Mouse (Mus musculus) cerebellum, adult 8-10 months (tissue): ENCODE measurements around the gene 1700067K01Rik.
A peak's percentile ranks its signal among the peaks of the same experiment; 100 is the strongest.
"Not testable (repeated sequence)": the region's sequence is repeated elsewhere in the genome, so short reads cannot be mapped to it uniquely, and the experiment has no call there.

Experiments used
- DNase-seq: peaks from one replicate; pipeline ENCODE4 v3.0.0; 2022

1700067K01Rik gene

DNA sequence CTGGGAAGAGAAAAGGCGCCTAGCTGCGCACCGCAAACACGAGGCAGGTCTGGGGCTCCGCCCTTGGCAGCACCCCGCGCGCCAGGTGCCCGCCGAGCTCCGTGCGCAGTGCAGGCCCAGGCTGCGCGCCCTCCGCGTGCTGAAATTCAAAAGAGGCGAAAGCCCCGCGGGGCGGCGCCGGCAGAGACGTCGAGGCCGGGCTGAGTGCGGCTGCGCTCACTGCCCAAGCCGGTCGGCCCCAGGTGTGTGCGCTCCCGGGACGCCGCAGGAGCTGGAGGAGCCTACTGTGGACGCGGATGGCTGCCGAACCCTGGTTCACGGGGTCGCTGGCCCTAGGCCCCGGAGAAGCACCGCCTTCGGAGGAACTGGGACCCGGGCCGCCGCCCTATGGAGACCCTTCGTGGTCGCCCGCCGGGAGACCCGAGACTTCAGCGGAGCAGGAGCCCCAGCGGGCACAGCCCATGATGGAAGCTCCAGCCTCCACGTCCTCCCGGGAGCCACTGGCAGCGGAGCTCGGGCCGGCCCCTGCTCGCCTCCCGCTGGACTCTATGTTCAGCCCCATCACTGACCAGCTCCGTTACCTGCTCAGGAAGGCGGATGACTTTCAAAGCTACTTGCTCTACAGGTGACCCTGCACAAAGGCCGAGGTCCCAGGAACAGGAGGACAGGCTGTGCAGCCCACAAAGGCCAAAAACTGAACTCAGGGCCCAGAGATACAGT is at the start of gene 1700067K01Rik:
1700067K01Rik (plus strand) TSS at position 222 of the 720 bp plus-strand sequence.
- no peak for DNase-seq

DNA sequence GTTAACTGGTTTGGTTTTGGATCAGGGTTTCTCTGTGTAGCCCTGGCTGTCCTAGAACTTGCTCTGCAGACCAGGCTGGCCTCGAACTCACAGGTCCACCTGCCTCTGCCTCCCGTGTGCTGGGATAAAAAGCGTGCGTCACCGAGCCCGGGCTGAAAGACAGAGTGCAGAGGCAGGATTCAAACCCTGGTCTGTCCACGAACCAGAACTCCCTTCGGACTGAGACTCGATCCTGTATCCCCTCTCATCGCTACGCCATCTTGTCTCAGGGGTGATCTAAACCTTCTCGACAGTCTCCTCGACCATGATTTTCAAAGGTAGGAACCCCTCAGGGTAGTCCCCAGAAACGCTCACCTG is 46.6 kb upstream of the 1700067K01Rik start:
- DNase-seq: no peak

DNA sequence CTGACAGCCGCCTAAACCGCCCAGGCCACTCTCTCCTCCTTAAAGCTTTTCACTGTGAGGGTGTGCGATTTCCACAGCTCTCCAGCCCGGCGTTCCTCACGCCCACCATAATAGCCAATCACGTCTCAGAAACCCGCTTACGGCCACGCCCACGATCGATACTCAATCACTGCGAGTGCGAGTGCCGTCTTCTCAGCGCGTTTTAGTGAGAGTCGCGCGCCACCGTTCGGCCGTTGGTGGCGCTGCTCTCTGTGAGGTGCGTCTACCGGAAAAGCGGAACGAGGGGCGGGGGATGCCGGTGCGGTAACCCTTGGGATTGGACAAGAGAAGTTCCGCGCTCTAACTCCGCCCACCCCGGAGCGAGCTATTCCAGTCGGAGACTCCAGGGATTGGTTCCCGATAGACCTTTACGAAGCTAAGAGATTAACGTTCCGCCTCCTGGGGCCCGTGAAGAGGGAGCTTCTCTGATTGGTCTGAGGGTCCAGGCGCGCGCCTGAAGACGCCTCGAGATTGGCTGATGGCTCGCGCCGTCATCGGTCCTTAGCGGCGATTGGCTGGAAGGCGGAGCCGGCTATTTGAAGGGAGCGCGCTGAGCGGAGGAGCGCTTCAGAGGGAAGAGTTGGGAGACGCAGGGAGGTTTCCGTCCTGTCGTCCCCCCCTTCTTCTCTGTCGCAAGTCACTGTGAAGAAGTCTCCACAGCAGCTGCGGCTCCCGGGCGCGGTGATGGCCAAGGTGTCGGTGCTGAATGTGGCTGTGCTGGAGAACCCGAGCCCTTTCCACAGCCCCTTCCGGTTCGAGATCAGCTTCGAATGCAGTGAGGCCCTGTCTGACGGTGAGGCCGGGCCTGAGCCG is 46.0 kb upstream of the 1700067K01Rik start, which contains the start of the genes Gm10644 and Asf1b:
Gm10644 (minus strand) TSS at position 100 of the 852 bp plus-strand sequence.
Asf1b (plus strand) TSS at position 402 of the 852 bp plus-strand sequence.
- DNase-seq: peak; percentile 98

DNA sequence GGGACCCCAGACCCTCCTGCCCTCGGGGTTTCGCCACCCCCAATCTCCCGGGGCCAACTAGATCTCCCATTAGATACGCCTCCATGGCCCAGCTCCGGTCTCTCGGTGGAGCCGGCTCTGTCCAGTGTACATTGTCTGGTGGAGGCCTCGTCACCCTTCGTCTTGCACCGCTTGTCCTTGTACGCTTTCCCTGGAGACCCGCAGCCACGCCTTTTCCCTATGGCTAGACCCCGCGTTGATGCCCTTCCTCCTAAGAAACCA is 45.4 kb upstream of the 1700067K01Rik start:
- DNase-seq: no peak

DNA sequence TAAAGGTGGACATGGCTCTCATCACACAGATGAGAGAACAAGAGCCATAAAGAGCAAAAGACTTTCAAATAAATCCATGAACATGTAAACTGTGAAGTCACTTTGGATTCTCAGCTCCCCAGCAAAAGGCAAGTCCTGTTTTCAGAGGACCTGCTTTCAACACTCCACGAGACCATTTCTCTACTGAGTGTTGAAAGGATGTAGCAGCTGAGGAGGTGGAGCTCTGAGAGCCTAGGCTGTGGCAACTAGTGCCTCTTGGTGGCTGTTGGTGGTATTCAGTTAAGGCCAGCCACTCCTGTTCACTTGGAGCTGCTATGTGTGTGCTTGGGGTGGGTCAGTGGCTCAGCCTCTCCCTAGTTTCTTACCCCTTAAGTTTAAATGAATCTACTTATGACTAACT is 44.5 kb upstream of the 1700067K01Rik start:
- DNase-seq: no peak

DNA sequence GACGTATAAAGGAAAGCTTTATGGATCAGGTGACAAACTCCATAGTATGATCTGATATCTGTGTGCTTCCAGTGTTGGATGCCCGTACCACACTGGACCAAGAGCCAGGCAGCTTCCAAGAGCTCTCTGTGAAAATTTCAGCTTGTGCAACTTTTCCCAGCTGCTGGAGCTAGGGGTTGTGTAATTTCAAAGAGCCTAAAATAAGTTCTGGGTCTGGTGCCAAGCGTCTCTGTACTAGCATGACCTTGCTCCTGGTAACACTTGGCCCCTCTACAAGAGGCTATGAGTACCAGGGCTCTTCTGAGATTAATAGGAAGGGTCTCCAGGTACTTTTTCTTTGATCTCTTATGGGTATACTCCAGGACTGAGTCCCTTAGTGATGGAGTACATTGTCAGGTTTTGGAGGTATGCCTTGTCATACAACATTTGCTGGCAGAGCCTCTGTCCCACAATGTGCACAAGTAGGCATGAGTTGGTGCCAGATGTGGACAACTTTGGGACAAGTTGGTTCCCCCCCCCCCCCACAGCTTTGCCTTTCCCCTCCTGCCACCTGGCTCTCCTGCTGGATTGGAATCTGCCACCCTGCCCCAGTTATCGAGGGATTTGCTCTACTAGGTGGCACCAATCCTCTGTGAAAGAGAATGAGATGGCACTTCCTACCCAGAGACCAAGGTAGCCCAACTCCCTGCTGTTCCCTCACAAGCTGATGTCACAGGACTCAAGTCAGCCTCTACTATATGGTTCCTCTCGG is 37.1 kb upstream of the 1700067K01Rik start:
- no peak for DNase-seq

DNA sequence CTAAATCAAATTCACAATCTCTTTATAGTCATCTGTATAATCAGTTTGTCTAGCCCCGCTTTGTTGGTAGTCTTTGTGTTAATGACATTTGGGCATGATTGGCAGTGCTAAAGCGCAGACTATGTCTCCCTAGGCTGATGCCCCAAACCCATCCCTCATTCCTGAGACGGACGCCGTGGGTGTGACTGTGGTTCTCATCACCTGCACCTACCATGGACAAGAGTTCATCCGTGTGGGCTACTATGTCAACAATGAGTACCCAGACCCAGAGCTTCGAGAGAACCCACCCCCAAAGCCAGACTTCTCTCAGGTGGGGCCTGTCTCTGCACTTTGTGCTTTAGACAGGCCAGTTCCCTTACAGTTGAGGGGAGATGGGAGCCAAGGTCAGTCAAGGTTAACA is 33.6 kb upstream of the 1700067K01Rik start:
- no peak for DNase-seq

DNA sequence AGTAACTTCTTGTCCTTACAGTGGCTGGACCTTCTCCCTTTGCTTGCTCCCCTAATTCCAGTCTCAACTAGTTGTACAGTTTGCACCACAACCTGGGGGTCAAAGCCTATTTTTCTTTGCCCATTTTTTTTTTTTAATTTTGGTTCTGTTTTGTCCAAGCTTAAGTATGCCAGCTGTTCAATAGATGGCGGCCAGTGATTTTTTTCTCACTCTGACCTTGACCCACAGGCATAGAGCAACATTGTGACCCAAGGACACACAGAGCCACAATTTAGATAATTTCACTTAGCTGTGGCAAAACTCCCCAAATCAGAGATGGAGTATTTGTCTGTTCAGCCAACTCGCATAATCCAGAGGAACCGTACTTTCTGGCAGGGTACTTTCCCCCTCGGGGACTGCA is 30.2 kb upstream of the 1700067K01Rik start:
- DNase-seq: no peak

DNA sequence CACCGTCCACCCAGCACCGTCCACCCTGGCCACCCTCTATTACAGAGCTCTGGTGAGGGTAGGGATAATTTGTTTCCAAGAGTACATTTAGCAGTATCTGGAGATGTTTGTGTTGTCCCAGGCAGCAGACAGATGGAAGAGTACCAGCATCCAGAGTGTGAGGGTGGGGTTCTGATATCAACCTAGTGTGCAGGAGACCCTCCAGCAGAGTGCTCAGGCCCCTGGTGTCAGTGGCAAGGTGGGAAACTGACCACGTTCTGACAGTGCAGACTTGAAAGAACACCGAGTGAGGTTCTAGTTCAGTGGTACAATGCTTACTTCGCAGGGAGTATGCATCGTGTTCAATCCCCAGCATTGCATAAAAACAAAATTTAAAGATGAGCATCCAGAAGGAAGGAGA is 29.6 kb upstream of the 1700067K01Rik start:
- DNase-seq: no peak

DNA sequence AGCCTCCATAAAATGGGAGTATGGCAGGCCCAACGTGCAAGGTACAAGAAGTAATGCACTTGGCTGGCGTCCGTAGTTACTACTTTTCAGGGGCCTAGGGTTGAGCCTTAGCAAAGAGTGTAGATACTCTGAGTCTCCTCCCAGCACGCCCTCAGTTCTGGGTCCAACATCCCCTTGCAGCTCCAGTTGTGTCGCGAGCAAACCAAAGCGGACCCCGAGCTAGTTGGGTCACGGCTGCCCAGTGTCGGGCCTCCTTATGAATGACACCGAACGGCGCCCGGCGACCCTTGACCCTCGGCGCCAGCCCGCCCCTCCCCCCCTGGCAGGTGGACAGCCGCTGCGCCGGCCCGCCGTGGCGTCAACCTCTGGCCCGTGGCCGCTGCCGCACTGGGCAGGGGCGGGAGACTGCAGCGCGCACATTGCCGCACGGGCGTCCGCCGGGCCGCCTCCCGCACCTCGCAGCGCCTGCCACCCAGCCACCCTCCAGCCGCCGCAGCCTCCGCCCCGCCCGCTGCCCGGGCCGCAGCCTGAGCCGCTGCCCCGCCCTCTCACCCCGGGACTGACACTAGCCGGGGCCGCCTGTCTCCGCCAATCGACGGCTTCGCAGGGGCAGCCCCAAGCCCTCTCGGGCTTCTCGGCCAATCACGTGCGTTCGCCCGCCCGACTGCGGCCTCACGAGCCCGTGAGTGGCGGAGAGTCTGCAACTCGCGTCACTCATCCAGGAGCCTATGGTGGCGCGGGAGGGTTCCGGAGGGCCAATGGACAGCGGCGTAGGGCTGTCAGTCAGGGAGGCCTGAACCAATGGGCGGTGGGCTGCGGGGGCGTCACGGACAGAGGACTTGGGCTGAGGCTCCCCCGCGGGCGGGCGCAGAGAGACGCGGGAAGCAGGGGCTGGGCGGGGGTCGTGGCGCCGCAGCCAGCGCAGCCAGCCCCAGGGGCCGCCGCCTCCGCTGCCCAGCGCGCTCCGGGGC is 28.9 kb upstream of the 1700067K01Rik start, which contains the start of gene Prkaca:
Prkaca (plus strand) TSS at position 844 of the 971 bp plus-strand sequence.
- peak; percentile 98 for DNase-seq

DNA sequence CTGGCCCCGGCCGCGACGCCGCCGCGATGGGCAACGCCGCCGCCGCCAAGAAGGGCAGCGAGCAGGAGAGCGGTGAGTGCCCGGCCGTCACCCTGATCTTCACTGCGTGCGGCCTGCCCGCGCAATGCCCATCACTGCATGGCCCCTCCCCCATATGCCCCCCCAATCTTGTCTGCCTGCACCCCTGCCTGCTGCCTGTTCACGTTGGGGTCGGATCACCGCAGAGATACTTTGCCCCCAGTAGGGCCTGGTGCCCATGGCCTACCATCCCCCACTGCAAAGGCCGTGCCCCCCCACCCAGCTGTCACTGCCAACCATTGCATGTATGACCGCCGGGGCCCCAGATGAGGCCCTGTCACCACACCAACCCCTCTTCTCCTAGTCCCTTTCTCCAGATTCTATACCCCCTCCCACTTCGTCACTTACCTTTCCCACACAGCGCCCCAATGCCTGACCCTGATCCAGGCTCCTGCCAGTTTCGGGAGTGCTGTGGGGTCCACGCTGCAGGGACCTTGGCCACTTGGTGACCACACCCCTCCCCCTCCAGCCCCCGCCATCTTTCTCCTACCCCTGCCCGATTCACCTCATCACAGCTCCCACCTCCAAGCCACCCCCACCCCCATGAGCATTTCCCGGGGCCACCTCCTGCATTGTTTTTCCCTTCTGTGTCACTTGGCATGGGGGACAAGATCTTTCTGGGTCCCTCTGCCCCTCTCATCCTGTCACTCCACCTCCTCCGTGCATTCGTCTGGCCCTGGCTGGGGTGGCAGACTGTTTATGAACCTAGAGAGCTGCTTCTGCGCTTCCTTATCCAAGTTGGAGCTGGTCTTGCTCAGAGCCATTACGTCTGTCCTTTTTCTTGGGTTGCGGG is 27.9 kb upstream of the 1700067K01Rik start:
- no peak for DNase-seq

DNA sequence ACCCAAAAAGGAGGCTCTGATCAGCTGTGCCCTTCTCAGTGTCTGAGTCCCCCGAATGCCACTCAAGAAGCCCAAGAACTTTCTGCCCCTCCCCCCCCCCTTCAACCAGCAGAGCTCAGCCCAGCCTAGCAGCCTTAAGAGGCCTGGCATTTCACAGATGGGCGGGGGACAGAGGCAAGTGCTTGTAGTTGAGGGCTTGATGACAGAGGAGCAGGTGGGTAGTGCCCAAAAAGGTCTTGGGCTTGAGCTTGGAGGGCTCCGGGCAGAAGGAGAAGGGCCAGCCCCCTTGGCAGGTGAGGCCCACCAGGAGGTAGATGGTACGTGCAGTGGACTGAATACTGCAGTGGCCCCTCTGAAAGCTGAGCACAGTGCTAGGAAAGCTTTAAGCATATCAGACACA is 26.8 kb upstream of the 1700067K01Rik start:
- no peak for DNase-seq

DNA sequence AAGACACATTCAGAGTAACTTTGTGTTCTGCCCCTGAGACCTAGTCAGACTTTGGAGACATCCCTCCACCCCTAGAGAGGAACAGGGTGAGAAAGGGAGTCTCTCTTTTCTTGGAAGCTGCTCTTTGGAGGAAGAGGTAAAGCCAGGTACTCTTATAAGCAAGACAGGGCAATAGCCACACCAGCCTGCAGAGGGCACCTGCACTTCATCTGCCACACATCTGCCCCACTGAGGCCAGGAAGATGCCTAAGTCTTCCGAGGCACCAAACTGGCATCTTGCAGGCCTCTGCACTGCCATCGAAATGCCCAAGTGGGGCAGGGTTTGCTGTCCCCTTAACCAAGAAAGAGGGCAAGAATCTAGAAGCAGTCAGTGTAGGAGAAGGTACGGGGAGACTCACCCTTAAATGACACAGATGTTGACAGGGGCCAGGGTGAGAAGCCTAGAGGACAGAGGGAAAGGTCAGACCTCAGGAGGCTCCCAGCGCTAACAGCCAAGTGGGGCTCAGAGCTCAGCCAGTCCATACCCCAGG is 25.1 kb upstream of the 1700067K01Rik start:
- no peak for DNase-seq

DNA sequence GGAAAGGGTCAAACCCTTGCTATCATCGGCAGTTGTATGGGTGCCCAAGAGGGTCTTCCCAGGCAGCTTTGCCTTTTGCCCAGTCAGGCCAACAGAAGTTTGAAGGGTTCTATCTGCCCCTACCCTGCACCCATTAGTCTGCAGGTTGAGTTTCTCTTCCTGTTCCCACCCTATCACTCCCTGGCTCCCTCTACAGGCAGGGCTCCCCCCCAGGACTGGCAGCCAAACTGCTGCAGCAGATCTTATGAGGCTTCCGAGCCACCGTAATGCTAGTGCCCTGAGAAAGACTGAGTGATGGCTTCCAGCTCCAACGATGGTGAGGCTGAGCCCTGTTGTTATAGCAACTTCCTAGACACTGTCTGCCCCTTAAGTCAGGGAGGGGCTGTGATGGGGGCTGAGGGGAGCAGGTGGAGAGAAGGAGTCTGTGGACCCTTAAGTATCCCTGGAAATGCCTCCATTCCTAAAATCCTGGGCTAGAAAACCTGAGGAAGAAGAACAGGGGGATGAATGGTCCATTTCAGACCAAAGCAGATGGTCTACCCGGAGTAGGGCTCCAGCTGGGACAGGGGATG is 24.4 kb upstream of the 1700067K01Rik start:
- DNase-seq: no peak

DNA sequence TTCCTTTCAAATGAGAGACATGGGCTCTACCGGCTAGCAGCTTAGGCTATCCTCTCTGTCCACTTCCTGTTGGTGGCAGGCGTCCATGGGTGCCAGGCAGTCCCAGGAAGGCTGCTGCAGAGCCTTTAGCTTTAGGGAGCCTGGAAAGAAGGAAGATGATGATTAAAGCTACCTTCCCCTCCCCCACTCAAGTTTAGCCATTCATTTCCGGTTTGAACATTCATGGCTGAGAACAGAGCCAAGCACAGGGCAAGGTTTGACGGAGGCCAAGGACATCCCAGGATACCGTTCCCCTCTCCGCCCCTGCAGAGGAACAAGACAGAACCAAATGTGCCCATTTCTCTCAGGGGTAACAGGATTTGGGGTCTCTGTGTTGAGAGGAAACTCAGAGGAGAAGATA is 23.7 kb upstream of the 1700067K01Rik start:
- no peak for DNase-seq

DNA sequence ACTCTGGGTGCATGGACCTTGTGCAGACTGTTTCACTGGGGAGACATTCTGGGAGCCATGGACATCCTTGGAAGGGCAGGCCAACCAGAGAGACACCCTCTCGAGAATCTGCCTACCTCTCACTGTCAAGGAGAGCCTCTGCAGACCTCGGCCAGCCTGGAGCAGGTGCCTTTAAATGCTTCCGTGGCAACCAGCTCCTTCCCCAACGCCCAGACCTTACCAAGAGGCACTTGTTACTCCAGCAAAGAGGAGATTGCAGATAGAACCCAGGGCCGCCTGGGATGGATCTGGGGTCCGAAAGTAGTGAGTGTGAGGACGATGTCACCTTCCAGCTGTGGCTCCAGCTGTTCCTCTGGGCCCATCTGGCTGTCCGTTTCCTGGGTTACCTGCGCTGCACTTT is 23.1 kb upstream of the 1700067K01Rik start:
- no peak for DNase-seq

DNA sequence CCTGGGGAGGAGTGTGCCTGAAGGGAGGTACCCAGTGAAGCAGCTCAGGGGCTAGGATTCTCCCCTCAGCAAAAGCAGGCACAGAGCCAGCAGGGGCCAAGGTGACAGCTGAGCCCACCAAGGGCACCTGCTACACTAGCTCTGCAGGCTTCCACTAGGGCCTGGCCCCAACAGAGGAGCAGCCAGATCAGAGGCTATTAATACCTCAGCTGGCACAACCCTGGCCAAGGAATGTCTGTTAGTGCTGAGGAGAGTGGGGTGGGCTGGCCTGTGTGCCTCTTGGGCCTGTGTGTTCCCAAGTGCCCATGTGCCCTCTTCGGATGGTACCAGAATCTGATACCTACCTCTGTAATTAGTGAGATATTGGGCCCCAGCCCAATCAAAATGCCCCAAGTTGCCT is 21.1 kb upstream of the 1700067K01Rik start:
- no peak for DNase-seq

DNA sequence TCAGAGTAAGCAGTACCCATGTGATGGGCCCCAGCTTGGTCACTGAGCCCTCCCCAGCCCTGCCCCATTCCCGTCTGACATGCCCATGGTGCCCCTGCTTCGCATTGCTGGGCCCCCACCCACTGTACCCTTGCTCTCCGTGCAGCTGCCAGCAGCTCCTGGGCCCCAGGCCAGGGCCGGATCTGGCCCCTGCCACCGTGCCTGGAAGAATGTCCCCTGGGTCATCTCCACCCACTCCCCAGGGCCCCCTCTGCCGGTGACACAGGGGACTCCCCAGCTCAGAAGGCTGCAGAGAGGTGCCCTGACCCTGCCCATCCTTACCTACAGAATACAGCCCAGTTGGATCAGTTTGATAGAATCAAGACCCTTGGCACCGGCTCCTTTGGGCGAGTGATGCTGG is 20.5 kb upstream of the 1700067K01Rik start:
- DNase-seq: no peak

DNA sequence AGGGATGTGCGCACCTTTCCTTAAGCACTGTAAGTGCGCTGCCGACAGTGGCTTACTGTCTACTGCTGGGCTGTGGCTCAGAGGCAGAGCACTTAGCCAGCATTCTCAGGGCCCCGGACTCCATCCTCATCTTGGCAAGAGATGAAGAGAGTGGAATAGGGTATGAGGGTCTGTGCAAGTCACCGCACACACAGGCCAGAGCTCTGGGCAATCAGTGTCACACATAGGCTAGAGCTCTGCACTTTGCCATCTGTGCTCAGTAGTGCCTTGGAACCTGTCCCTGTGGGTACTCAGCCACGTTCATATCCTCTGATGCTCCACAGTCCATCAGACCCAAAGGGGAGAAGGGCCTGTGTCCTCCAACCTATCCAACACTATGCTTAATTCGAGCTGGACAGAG is 19.8 kb upstream of the 1700067K01Rik start:
- DNase-seq: no peak

DNA sequence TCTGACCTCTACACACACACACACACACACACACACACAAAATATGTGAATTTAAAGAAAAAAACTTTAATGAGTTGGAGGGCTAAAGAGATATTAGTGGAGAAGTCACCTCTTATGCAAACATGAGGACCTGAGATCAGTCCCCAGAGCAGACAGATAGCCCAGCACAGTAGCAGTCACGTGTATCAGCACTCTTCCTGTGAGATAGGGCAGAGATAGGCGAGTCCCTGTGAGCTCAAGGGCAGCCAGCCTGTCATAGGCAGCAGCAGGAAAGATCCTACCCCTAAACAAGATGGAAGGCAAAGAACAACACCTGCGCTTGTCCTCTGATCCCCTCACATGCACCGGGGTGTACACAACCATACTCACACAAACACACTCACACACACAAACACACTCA is 18.9 kb upstream of the 1700067K01Rik start:
- no peak for DNase-seq

DNA sequence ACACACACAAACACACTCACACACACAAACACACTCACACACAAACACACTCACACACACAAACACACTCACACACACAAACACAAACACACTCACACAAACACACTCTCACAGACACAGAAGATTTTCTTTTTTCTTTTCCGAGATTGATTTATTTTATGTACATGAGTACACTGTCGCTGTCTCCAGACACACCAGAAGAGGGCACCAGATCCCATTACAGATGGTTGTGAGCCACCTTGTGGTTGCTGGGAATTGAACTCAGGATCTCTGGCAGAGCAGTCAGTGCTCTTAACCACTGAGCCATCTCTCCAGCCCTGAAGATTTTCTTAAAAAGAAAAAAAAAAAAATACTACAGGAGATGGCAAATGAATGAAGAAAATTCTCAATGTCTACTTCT is 18.1 kb upstream of the 1700067K01Rik start:
- DNase-seq: not testable (repeated sequence)
